Mouse (Mus musculus) embryonic fibroblast, embryonic 13.5 days (primary cell): ENCODE measurements around the gene Mylk.

ENCODE experiments used
- CTCF ChIP-seq: IDR thresholded peaks from 2 replicates; pipeline ENCODE4 v1.5.1; 2011; ENCODE audit warnings: mild to moderate bottlenecking, control low read depth, low read length, moderate library complexity, borderline replicate concordance; ENCODE audit not compliant: insufficient read depth
- POLR2A ChIP-seq: IDR thresholded peaks from 2 replicates; pipeline ENCODE4 v1.6.1; 2011; ENCODE audit warnings: low read depth, mild to moderate bottlenecking, control low read depth, low read length, moderate library complexity

- TF ChIP-seq CTCF (no peak), POLR2A (no peak)
These were observed 194.9 kb downstream of the Mylk start for GRCm38 (mm10) chr16:34939951-34940350.
